Mouse (Mus musculus) liver, postnatal 0 days (tissue): ENCODE data around the gene Foxi3.

Experiments
- CTCF ChIP-seq: sonication (generic); IDR thresholded peaks from 2 replicates; pipeline ENCODE4 v1.5.1; 2016; ENCODE audit warnings: antibody characterized with exemption, low read depth
- EP300 ChIP-seq: IDR thresholded peaks from 2 replicates; pipeline ENCODE4 v1.6.1; 2016; ENCODE audit warnings: antibody characterized with exemption, low read depth, mild to moderate bottlenecking

- no peak for TF ChIP-seq CTCF
- TF ChIP-seq EP300: no peak
These were observed at the start of gene Foxi3 for GRCm38 (mm10) chr6:70956285-70956912.
